Mouse (Mus musculus): Measurements from ENCODE around the gene Nfe2l1. TPM values are rescaled to one million over a fixed set of nuclear protein-coding genes. Genes with fewer than 3 reads are reported as not detected.
"Not testable (repeated sequence)": the region's sequence is repeated elsewhere in the genome, so short reads cannot be mapped to it uniquely, and the experiment has no call there.

The Nfe2l1 gene
- polyA plus RNA-seq, 1 experiment from 2014 or later, result 22.1 TPM

DNA sequence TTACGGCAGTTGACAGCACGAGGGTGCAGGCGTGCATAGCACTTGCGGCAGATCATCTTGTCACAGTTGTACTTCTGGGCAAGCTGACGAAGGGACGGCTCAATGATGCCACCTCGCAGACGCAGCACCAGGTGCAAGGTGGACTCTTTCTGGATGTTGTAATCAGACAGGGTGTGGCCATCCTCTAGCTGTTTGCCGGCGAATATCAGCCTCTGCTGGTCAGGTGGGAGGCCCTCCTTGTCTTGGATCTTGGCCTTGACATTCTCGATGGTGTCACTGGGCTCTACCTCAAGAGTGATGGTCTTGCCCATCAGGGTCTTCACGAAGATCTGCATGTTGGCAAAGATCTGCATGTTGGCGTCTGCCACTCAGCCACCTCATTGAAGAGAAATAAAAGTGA, 34.3 kb downstream of the Nfe2l1 start:
- Histone ChIP-seq H3K9me3 (ENCODE audit: low read length) (no peaks in the 10 kb centered on the region), H3K27ac (ENCODE audit: low read depth) (no peak overlapping the region), H3K9ac (replicated peaks) (no peak overlapping the region), H3K36me3 (replicated peaks; ENCODE audit: insufficient read depth, low read length) (peaks cover 8% of the 10 kb centered on the region; the same call in 1 of the 2 replicates), H3K27me3 (ENCODE audit: insufficient read depth, low read length) (no peaks in the 10 kb centered on the region), H3K4me1 (ENCODE audit: insufficient read depth) (peaks cover 7% of the 10 kb centered on the region; the same call in 1 of the 2 replicates), H3K4me3 (ENCODE audit: low read depth, low read length) (no peak overlapping the region), H3K4me2 (ENCODE audit: low read depth, low read length) (no peak overlapping the region)
- WGBS (ENCODE audit: insufficient replicate concordance), result 82% methylated on average over 13 of the region's 13 CpGs
- DNase-seq (no peak), ATAC-seq (no peak)
- TF ChIP-seq CTCF (IDR thresholded peaks at IDR 0.05; ENCODE audit: low read depth) (no peak), EP300 (IDR thresholded peaks at IDR 0.05; ENCODE audit: low read depth) (no peak)

DNA sequence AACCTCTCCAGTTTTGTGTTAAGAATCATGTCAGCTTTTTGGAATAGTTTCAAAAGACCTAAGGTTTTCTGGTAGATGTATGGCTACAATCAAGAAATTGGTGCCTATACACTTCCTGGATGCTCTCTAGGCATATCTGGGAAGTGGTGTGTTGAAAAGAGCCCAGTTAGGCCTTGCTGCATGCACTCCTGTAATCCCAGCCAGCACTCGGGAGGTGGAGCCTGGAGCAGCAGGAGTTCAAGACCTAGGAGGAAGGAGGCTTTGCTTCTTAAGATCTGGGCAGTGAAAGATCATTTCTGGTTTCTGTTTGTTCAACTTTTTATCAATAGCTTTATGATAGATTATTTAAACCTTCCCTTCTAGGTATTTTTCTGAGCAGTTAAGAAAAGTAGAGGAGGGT, 39.1 kb downstream of the Nfe2l1 start:
- Histone ChIP-seq H3K4me2 (ENCODE audit: low read depth, low read length) (peak overlapping the region; percentile 83), H3K27ac (ENCODE audit: low read depth) (no peak overlapping the region), H3K9ac (replicated peaks) (no peak overlapping the region; the same call in 1 of the 2 replicates), H3K4me1 (ENCODE audit: insufficient read depth) (peaks cover 16% of the 10 kb centered on the region; the same call in 1 of the 2 replicates), H3K4me3 (ENCODE audit: low read depth, low read length) (no peak overlapping the region), H3K36me3 (replicated peaks; ENCODE audit: insufficient read depth, low read length) (no peaks in the 10 kb centered on the region; the same call in 1 of the 2 replicates), H3K27me3 (ENCODE audit: insufficient read depth, low read length) (no peaks in the 10 kb centered on the region), H3K9me3 (ENCODE audit: low read length) (no peaks in the 10 kb centered on the region)
- no peak for TF ChIP-seq EP300 (IDR thresholded peaks at IDR 0.05; ENCODE audit: low read depth)
- TF ChIP-seq CTCF (IDR thresholded peaks at IDR 0.05; ENCODE audit: low read depth), result no peak
- ATAC-seq, result no peak
- no peak for DNase-seq
- WGBS (ENCODE audit: insufficient replicate concordance), result 26% methylated on average over 1 of the region's 1 CpGs

DNA sequence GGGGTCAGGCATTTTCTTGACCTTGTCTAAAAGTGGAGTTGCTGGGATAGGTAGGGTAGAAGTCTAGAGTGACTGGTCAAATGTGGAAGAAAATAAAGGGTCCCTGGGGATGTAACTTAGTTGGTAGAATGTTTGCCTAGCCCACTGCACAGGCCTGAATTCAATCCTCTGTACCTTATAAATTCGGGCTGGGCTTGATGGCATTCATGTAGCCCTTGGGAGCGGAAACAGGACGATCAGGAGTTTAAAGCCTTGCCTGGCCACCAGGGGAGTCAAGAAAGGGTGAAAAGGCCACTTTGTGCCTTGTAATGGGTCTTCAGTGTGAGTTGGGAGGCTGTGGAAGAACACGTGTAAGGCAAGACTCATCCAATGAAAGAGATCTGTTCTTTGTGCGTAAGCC, 39.8 kb downstream of the Nfe2l1 start:
- Histone ChIP-seq H3K4me2 (ENCODE audit: low read depth, low read length) (peak overlapping the region; percentile 83), H3K4me3 (ENCODE audit: low read depth, low read length) (peak overlapping the region; percentile 91), H3K9me3 (ENCODE audit: low read length) (no peaks in the 10 kb centered on the region), H3K4me1 (ENCODE audit: insufficient read depth) (peaks cover 12% of the 10 kb centered on the region; the same call in 1 of the 2 replicates), H3K27me3 (ENCODE audit: insufficient read depth, low read length) (no peaks in the 10 kb centered on the region), H3K27ac (ENCODE audit: low read depth) (peak overlapping the region; percentile 94; the same call in 1 of the 2 replicates), H3K9ac (replicated peaks) (peak overlapping the region; percentile 87), H3K36me3 (replicated peaks; ENCODE audit: insufficient read depth, low read length) (no peaks in the 10 kb centered on the region; the same call in 1 of the 2 replicates)
- WGBS (ENCODE audit: insufficient replicate concordance), result 10% methylated on average over 5 of the region's 5 CpGs
- no peak for DNase-seq
- no peak for ATAC-seq
- TF ChIP-seq CTCF (IDR thresholded peaks at IDR 0.05; ENCODE audit: low read depth) (peak; percentile 30), EP300 (IDR thresholded peaks at IDR 0.05; ENCODE audit: low read depth) (no peak)

DNA sequence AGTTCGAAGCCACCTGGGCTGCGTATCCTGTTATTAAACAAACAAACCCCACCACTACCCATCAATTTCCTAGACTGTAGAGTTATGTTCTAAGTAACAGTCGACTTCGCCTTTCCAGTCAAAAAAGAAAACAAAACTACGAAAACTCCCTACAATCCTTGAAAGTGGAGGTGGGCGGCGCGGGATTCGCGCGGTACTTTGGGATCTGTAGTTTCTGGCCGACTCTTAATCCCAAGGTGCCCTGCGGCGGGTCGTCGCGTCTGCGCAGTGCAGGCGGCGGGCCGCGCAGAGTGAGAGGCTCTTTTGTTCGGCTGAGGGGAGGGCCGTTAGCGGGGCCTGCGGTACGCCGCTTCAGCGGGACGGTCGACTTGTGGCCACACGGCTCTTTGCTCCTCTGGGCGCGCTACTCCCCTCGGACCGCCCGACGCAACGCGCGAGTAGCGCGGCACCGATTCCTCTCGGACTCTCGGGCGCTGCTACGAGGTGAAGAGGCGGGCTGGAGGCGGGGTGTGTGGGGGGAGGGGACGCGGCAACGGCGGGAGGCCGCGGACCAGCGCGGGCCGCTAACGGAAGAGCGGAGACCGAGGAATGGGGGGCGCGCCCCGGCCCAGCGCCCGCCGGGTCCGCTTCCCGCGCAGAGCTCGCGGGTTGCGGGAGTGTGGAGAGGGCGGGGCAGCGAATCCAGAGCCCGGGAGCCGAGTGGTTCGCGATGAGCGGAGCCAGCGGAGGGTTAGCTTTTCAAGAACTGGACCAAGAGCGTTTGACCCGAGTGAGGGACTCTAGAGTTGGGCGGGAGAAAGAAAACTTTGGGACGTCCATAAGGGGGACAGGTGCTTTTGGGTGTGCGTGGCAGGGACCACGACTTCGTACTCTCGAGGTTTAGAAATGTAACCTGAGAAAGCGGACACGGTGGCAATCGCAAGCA, 40.6 kb downstream of the Nfe2l1 start, which contains the start of gene Cbx1:
TSS of gene Cbx1 (plus strand) at position 257 of the 925 bp plus-strand sequence.
- peak within 1 kb of the TSS; percentile 94 for H3K27ac ChIP-seq (ENCODE audit: low read depth)
- peak; percentile 97 for ATAC-seq
- under 1% methylated on average over 89 of the region's 93 CpGs for WGBS (ENCODE audit: insufficient replicate concordance)

DNA sequence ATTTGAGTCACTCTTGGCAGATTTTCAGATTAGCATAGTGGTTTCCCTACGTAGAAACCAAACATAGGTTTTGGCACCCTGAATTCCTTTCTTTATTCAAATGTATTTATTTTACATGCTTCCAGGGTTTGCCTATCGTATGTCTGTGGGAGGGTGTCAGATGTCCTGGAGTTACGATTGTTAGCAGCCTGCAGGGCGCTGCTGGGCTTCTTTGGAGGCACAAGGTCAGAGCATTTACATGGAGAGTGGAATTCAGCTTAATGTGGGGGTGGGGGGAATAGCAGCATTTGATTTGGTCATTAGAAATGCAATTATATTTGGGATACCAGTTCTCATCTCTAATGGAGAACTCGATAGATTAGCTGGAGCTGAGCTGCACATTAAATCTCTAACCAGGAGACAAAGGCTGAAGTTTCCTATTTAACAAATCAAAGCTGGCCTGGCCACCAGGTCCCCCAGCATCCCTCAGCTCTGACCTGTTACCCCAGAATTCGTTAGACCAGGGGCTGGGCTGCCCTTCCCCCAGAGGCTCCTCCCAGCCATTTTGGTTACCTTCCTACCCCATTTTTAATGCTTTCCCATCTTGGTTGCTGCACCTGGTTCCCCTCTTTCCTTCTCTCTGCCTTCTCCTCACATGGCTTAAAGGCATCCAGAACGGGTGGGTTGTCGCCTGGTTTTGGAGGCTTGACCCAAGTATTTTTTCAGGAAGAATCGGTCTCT, 42.9 kb downstream of the Nfe2l1 start:
- H3K4me1 ChIP-seq (ENCODE audit: insufficient read depth), result peaks cover 12% of the 10 kb centered on the region; the same call in 1 of the 2 replicates
- no peak overlapping the region for H3K27ac ChIP-seq (ENCODE audit: low read depth)
- no peak for DNase-seq
- no peaks in the 10 kb centered on the region for H3K27me3 ChIP-seq (ENCODE audit: insufficient read depth, low read length)
- ATAC-seq, result no peak
- H3K4me2 ChIP-seq (ENCODE audit: low read depth, low read length), result no peak overlapping the region
- WGBS (ENCODE audit: insufficient replicate concordance), result 69% methylated on average over 9 of the region's 9 CpGs
- no peaks in the 10 kb centered on the region for H3K36me3 ChIP-seq (replicated peaks; ENCODE audit: insufficient read depth, low read length)
- no peak overlapping the region for H3K9ac ChIP-seq (replicated peaks)
- no peaks in the 10 kb centered on the region for H3K9me3 ChIP-seq (ENCODE audit: low read length)
- no peak overlapping the region for H3K4me3 ChIP-seq (ENCODE audit: low read depth, low read length)
- no peak for TF ChIP-seq EP300 (IDR thresholded peaks at IDR 0.05; ENCODE audit: low read depth)

More for the DNA sequence above, 40.6 kb downstream of the Nfe2l1 start, which contains the start of gene Cbx1:
- DNase-seq, result peak; percentile 91
- peak within 1 kb of the TSS; percentile 83 for H3K4me2 ChIP-seq (ENCODE audit: low read depth, low read length)
- TF ChIP-seq EP300 (IDR thresholded peaks at IDR 0.05; ENCODE audit: low read depth), result no peak
- no peak for TF ChIP-seq CTCF (IDR thresholded peaks at IDR 0.05; ENCODE audit: low read depth)
- no peaks in the 10 kb centered on the region for H3K27me3 ChIP-seq (ENCODE audit: insufficient read depth, low read length)
- H3K4me3 ChIP-seq (ENCODE audit: low read depth, low read length), result peak within 1 kb of the TSS; percentile 91
- peaks cover 12% of the 10 kb centered on the region; the same call in 1 of the 2 replicates for H3K4me1 ChIP-seq (ENCODE audit: insufficient read depth)
- H3K9me3 ChIP-seq (ENCODE audit: low read length), result no peaks in the 10 kb centered on the region
- H3K9ac ChIP-seq (replicated peaks), result peak within 1 kb of the TSS; percentile 87
- H3K36me3 ChIP-seq (replicated peaks; ENCODE audit: insufficient read depth, low read length), result no peaks in the 10 kb centered on the region

DNA sequence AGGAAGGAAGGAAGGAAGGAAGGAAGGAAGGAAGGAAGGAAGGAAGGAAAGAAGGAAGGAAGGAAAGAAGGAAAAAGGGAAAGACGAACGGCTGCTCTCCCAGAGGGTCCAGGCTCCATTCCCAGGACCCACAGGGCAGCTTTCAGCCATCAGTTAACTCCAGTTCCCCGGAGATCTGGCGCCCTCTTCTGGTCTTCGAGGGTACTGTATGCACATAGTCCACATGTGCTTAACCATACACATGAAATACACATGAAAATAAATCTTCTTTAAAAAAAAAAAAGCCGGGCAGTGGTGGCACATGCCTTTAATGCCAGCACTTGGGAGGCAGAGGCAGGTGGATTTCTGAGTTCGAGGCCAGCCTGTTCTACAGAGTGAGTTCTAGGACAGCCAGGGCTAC, 44.9 kb downstream of the Nfe2l1 start:
- peak; percentile 85 for DNase-seq
- H3K4me3 ChIP-seq (ENCODE audit: low read depth, low read length); H3K27ac ChIP-seq (ENCODE audit: low read depth); H3K27me3 ChIP-seq (ENCODE audit: insufficient read depth, low read length); H3K9me3 ChIP-seq (ENCODE audit: low read length); H3K4me2 ChIP-seq (ENCODE audit: low read depth, low read length); H3K36me3 ChIP-seq (replicated peaks; ENCODE audit: insufficient read depth, low read length); H3K9ac ChIP-seq (replicated peaks); H3K4me1 ChIP-seq (ENCODE audit: insufficient read depth); ATAC-seq: not testable (repeated sequence)
- peak; percentile 83 for TF ChIP-seq CTCF (IDR thresholded peaks at IDR 0.05; ENCODE audit: low read depth)
- WGBS (ENCODE audit: insufficient replicate concordance), result 15% methylated on average over 7 of the region's 7 CpGs

All from liver, postnatal 0 days (tissue).